Comparison of ENCODE assay signal across 1 mouse cellular context in the genomic region with DNA sequence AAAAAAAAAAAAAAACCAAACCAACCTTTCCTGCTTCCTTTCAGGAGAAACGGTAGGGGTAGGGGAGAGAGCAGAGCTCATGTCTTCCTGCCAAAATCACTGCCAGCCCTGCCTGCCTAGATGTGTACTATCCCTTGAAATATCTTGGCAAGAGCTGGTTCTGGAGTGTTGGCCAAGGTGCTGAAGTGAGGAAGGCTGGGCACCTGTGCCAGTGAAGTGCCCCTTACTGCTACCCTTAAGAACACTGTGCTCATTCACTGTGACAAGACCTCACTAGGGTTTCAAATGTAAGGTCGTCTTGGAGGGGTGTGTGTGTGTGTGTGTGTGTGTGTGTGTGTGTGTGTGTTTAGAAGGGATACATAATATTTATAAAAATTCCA.
TF ChIP-seq lines count a peak whose summit lies in the region.

No protein-coding gene starts in this region.

TF ChIP-seq in CH12.LX, 34 proteins besides CTCF, POLR2A, EP300 and RAD21 (continued from another document):
- no peak for TF ChIP-seq PAX5 (IDR thresholded peaks at IDR 0.05; ENCODE audit: low read length)
